Mouse (Mus musculus): ENCODE measurements around the gene Klhdc8b.

Gene Klhdc8b

GRCm38 (mm10) chr9:108481520-108482210 is 20.3 kb upstream of the Klhdc8b start:
- no peak for DNase-seq (ENCODE audit: low spot score in 2 of 2)

DNA sequence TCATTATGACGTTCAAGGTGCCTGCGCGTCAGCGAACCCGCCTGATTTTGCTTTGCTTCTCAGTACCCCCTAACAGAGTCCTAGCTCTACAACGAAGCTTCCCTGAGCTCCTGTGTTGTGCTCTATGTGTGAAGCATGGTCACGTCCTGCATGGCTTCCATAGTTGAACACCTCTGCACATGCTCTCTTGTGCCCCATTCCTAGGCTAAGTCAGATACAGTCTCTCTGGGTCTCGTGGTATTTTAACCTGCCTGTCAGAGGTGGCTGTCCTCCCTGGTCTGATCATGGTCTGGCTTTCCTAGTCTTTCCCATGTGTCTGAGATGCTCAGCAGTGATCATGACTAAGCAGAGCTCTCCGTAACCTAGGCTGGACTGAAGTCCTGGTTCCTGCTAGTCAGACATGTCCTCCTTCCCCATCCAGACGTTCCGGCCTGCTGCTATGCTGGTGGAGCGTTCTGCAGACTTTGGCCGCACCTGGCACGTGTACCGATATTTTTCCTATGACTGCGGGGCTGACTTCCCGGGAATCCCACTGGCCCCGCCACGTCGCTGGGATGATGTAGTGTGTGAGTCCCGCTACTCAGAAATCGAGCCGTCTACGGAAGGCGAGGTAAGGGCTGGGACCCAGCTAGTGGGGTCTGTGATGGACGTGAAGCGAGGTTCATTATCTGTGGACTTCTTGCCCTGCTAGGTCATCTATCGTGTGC is 19.6 kb upstream of the Klhdc8b start:
- DNase-seq (ENCODE audit: low spot score in 2 of 2), result no peak

DNA sequence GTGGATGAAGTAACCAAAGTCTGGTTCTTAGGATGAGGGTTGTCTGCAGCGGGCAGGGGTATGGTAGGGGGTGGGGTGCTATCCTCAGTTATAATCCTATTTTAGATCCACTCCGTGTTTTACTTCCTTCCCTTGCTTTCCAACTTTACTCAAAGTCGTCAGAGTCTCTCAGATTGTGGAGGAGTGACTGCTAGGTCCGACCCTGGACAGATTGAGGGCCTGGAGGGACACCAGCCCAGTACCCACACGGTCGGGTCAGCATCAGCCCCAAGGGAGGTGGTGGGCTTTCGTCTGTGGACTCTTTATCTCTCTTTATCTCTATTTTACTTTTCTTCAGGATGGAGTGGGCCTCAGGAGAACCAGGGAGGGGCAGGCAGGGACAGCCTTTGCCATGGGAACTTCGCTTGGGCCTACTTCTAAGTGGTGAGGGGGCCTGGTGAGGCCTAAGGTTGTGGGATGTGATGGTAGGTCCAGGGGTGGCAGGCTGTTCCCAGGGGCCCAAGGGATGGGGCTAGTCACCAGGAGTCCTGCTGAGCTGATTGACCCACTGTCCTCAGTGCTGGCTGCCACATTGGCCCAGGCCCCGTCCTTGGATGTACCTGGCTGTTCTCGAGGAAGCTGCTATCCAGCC is 18.5 kb upstream of the Klhdc8b start, which contains the start of gene Lamb2:
Lamb2 (plus strand) TSS at position 16 of the 631 bp plus-strand sequence.
- no peak for DNase-seq (ENCODE audit: low spot score in 2 of 2)

GRCm38 (mm10) chr9:108479241-108479640 is 17.9 kb upstream of the Klhdc8b start:
- no peak for DNase-seq (ENCODE audit: low spot score in 2 of 2)

DNA sequence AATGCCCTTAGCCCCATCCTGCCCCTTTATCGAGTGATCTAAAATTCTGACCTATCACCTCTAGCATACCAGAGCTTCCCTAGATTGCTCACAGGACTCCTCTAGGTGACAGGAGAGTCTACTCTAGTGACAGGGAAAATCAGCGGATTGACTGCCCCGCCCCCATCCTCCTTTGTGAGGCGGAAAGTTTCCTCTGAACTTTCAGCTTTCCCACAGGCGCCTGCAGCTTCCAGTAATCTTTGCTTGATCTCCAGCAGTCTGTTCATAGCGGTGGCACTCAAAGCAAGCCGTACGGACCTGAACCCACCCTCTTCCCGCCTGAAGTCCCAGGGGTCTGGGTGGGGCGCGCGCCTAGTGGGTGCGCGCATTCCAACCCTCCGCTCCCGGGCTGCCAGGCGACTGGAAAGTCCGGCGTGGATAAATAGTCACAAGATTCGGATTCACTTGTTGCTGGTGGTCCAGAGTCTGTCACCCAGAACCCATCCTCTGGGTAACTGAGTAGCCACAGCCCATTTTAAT is 17.3 kb upstream of the Klhdc8b start:
- DNase-seq (ENCODE audit: low spot score in 2 of 2), result no peak

- no peak for DNase-seq (ENCODE audit: low spot score in 2 of 2)
These were observed 13.1 kb upstream of the Klhdc8b start for GRCm38 (mm10) chr9:108474528-108474927.

DNA sequence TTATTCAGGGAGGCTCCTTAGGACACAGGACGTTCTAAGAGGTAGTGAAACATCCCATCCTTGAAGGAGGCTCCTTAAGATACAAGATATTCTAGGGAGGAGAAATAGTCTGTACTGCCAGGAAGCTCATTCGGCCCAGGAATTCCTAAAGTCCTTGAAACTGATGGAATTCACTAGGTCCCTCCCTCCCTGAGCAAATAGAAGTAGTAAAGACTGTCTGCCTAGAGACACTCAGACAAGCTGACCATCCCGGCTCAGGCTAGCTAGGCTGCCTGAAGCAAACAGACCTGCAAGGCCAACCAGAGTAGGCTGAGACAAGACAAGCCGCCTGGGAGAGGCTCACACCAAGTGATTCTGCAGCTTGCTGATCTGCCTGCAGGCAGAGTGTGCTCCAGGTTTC is 8.5 kb upstream of the Klhdc8b start:
- no peak for DNase-seq (ENCODE audit: low spot score in 2 of 2)

GRCm38 (mm10) chr9:108469430-108469829 is 8.0 kb upstream of the Klhdc8b start:
- DNase-seq (ENCODE audit: low spot score in 2 of 2), result no peak

DNA sequence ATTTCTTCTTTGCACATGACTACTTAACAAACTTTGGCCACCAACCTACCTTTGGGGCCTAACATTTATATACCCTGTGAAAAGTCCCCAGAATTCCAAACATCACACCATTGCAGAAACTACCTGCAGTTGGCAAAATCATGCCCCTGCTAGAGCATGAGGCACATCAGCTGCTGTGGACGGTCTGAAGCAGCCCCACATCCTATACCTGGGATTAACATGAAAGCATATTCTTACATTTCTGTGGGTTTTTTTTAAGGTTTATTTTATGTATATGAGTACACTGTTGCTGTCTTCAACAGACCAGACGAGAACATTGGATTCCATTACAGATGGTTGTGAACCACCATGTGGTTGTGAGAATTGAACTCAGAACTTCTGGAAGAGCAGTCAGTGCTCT is 4.8 kb upstream of the Klhdc8b start:
- DNase-seq (ENCODE audit: low spot score in 2 of 2), result no peak

GRCm38 (mm10) chr9:108463713-108464112 is 2.3 kb upstream of the Klhdc8b start:
- no peak for DNase-seq (ENCODE audit: low spot score in 2 of 2)

DNA sequence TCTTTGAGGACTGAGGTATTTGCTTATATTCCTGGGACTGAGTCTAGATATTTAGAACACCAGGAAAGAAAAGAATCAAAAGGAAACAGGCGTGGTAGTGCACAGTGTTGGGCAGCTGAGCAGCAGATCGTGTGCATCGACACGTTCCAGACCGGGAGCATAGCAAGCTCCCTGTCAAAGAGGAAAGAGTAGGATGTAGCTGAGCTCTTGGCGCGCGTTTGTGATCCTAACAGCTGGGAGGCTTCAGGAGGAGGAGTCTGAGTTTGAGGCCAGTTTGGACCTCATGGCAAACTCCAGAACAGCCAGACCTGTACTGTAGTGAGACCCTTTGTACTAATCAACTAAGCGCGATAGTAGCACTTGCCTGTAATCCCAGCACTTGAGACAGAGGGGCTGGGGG is 811 bp upstream of the Klhdc8b start:
- DNase-seq (ENCODE audit: low spot score in 2 of 2), result no peak

DNA sequence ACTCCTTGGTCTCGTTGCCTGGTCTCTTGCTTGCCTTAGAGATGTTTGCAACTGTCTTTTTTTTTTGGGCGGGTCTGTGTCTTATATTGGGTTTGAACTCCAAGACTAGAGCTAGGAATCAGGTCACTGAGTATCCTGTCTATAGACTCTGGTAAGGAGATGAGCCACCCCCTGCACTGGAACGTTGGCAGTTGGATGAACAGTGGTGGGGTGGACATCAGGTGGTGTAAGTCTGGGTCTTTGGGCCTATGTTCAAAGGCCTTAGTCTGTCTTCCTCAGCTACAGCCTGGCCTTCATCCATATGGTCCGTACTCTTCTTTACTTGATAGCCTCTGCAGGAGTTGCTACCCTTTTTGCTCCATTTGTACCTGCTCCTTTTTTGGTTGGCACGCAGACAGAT is 294 bp upstream of the Klhdc8b start:
- DNase-seq (ENCODE audit: low spot score in 2 of 2), result no peak

DNA sequence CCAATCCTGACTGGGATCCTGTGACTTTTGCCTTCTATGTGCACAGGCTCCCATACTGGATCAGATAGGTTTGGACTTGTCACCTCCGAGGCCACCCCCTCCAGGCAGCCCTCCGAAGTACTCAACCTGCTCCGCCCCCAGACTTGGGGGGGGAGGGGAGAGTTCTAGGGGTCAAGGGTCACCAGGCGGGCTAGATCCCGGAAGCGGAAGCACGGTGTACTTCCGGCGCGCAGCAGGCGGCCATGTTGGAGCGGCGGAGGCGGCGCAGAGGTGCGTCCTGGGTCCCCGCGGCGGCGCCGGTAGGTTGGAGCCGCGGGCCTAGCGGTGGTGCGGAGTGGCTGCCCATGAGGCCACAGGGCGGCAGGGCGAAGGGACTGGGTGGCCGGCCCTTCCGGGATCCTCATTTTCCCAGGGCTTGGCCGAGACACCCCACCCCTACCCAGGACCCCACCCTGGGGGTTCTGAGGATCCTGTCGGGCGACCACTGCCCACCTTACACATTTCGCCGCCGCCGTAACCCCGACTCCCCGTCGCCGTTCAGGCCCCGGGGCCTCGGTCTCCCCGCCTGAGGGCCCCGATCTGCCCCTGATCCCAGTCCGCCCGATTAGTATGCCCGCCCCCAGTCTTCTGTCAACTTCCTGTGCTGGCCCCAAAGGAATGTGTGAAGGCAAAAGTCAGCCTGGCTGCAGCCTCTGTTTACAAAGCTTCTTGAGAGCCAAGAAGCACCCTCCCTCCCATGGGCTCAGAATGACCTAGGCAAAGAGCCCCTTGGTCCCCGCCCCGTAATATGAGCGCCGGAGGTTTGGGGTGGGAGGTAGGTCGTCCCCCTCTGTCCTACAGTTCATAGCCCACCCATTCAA is 832 bp downstream of the Klhdc8b start, which contains the start of gene Ccdc71:
Ccdc71 (plus strand) TSS at position 209 of the 860 bp plus-strand sequence.
- DNase-seq (ENCODE audit: low spot score in 2 of 2), result peak; percentile 83

- no peak for DNase-seq (ENCODE audit: low spot score in 2 of 2)
These were observed 1.5 kb downstream of the Klhdc8b start for GRCm38 (mm10) chr9:108459939-108460318.

- no peak for DNase-seq (ENCODE audit: low spot score in 2 of 2)
These were observed 4.4 kb downstream of the Klhdc8b start for GRCm38 (mm10) chr9:108456953-108457352.

DNA sequence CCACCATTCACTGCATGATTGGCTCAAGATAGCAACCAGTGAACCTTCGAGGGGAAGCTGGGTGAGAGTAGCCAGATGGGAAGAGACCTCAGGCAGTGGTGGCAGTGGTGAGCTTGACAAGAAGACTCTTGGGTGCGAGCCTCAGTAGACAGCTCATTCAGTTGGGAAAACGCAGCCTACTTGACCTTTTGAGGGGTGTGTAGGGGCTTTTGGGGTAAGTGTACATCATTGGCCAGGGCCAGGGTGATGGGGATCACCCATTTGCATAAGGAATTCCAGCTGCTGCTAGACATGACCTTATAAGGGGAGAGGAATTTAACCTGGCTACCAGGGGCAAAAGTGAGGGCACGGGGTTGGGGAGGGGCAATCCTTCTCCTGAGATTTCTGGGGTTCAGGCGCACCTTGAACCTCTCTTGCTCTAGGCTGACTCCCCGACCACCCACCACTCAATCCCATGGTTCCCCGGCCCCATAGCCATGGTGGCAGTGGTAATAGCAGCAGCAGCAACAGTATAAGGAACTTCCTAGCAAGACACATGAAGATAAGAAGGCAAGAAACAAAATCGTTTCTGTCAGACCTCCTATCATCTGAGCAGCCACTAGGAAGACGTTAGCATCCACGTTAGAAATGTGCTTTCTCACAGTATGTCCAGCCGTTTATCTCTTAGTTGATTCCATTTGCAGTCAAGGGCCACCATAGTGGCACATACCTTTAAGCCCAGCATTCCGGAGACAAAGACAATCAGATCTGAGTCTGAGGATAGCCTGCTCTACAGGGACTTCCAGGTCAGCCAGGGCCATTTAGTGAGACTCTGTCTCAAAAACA is 5.4 kb downstream of the Klhdc8b start:
- DNase-seq (ENCODE audit: low spot score in 2 of 2), result no peak

GRCm38 (mm10) chr9:108454429-108454828 is 7.0 kb downstream of the Klhdc8b start:
- DNase-seq (ENCODE audit: low spot score in 2 of 2), result no peak

DNA sequence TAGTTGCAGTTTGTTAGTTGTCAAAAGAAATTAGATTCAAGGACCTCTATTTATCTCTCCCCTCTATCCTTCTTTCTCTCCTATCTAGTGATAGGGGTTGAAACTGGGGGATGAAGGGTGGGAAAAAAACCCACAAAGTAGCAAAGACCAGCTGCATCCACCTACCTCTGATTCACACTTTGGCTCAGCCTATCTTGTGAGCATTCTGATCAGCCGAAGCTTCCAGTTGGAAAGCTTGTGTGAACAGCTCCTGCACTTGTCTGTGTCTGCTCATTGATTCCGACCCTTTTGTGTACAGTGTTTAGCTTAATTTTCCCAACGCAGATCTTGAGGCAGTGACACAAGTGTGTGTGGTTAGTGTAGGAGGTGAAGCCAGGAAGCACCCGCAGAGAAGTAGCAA is 7.9 kb downstream of the Klhdc8b start:
- no peak for DNase-seq (ENCODE audit: low spot score in 2 of 2)

- DNase-seq (ENCODE audit: low spot score in 2 of 2), result no peak
These were observed 8.5 kb downstream of the Klhdc8b start for GRCm38 (mm10) chr9:108452911-108453310.

- DNase-seq (ENCODE audit: low spot score in 2 of 2), result peak; percentile 64 to 77
These were observed 9.0 kb downstream of the Klhdc8b start for GRCm38 (mm10) chr9:108452291-108452906.
